Mouse (Mus musculus) E14TG2a.4 (cell line): ENCODE measurements at regions not wholly inside any gene's neighbourhood (a gene's known extent, or its start where the extent isn't known, plus 50 kb on each side); places are given as distances from the start of the nearest gene placed in this dataset.

Experiments
- CTCF ChIP-seq: conservative IDR thresholded peaks from 2 replicates; pipeline ENCODE4 v1.5.1; 2014; ENCODE audit warnings: low read length
- NANOG ChIP-seq: IDR thresholded peaks from 2 replicates; pipeline ENCODE4 v1.6.1; 2014; ENCODE audit warnings: borderline replicate concordance, low read length, mixed read lengths

GRCm38 (mm10) chr8:30669451-30669850, 2759.1 kb upstream of the 5930422O12Rik start:
- TF ChIP-seq CTCF = no peak
- no peak for TF ChIP-seq NANOG
